Mouse (Mus musculus) embryonic facial prominence, embryonic 12.5 days (tissue): ENCODE results near the gene Tdp1. TPM values are rescaled to one million over a fixed set of nuclear protein-coding genes. Genes with fewer than 3 reads are reported as not detected.

Experiments
- microRNA-seq: library from miRNA; unstranded; fragments of <30 nt; microRNA quantifications from one replicate; pipeline ENCODE4, GENCODE M21; 2017
- polyA plus RNA-seq: library from polyadenylated mRNA; unstranded; fragments of >200 nt; fragmentation: Nextera tagmentation; extraction: Ambion mirVana; gene quantifications from 2 replicates; pipeline ENCODE4 v1.2.1, GENCODE M21; 2016

The Tdp1 gene
- polyA plus RNA-seq, 1 experiment from 2014 or later, result 76.6 TPM

Small RNA genes lying within 50 kb of the gene (microRNA-seq; reads per million reads assigned to microRNA genes)
- not detected for gene Gm23291

Other genes with a start within 250 kb of the Tdp1 start
- gene Efcab11, start 78 bp upstream of the Tdp1 start, polyA plus RNA-seq, result 17.6 and 18.6 TPM in 2 replicates
- gene Kcnk13, start 80.0 kb downstream of the Tdp1 start, polyA plus RNA-seq, result 1.5 TPM in 2 replicates
- gene Psmc1, start 225.6 kb downstream of the Tdp1 start, polyA plus RNA-seq, result 307 TPM in 2 replicates